Mouse (Mus musculus) B cell, adult (primary cell): ENCODE results near the gene Gm45799. TPM values are rescaled to one million over a fixed set of nuclear protein-coding genes. Genes with fewer than 3 reads are reported as not detected.

ENCODE experiments used
- total RNA-seq: library from RNA; stranded (reverse); gene quantifications from 4 replicates; pipeline ENCODE4 v1.2.4, GENCODE M21; 2023; ENCODE audit not compliant: inconsistent age

Gene Gm45799
- 13.5 to 24.2 TPM (median 18.6 TPM) in 4 replicates for total RNA-seq

DNA sequence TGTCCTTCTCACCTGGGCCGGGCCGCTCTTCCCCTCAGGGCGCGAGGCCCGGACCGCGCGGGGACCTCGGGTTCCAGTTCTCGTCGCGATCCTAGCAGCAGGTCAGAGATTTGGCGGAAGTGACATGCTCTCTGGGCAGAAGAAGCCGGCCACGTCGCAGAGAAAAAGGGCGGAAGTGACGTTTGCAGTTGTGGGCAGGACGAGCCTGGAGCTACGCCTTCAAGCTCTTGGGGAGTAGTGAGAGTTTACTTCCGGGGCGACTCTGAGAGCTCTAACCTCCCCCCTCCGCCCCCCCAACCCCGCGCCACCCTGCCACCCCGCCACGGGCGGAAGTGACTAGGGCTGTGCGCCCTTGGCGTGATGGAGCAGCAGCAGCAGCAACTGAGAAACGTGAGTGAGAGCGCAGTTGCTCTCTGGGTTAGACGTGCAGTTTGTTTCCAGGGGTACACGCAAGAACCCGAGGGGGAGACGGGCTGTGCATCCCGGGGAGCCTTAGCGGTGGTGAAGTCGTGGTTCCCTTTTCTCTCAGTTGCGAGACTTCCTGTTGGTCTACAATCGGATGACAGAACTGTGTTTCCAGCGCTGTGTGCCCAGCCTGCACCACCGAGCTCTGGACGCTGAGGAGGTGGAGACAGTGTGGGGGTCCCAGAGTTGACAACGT lies at the start of gene Gm45799, which contains the start of gene Arfip2:
Gm45799 (plus strand) TSS at position 320 of the 661 bp plus-strand sequence.
Arfip2 (minus strand) TSS at position 184 of the 661 bp plus-strand sequence.

DNA sequence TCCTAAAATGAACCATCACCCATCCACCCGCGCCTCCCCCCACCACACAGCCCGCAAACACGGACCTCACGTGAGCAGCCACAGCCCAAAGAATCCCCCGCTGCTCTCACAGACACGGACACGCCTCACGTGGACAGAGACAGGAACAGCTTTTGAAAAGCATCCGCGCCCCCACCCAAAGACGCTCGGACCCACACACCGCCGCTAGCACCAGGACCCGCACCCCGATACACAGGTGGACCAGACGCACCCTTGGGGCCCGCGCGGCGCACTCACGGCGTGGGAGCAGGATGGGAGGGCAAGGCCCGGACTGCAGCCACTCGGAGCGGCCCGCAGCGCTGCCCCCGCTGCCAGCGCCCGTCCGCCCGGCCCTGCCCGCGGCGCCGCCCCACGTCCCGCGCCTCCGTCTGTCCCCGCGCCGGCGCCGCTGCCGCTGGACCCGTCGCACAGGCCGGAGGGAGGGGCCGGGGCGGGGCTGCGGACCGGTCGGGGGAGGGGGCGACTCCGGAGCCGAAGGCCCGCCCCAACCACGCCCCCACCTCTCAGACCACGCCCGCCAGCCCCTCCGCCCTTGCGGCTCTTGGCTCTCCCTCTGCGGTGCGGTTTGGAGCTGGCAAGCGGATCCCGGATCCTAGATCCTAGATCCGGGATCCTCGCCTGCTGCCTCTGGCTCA lies 7.1 kb upstream of the Gm45799 start, which contains the start of gene Trim3:
Trim3 (minus strand) TSS at position 445 of the 674 bp plus-strand sequence.

DNA sequence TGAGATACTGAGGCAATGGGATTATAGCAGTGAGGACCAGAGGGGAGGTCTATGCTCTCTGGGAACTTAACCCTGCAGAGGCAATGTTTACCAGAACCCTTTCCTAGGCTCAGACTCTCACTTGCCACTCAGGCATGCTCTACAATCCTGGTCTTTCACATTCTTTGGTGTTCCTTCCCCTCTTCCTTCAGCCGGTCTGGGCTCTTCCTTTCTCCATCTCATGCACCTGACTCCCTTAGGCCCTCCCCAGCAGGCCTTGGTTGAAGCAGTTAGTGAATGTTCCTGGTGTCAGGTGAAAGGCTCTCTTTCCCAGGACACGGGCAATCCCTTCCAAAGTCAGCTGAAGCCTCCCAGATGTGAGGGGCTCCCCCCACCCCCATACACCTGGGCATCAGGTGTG lies 596 bp upstream of the Gm45799 start, which contains the start of gene Timm10b:
Timm10b (plus strand) TSS at position 301 of the 400 bp plus-strand sequence.

DNA sequence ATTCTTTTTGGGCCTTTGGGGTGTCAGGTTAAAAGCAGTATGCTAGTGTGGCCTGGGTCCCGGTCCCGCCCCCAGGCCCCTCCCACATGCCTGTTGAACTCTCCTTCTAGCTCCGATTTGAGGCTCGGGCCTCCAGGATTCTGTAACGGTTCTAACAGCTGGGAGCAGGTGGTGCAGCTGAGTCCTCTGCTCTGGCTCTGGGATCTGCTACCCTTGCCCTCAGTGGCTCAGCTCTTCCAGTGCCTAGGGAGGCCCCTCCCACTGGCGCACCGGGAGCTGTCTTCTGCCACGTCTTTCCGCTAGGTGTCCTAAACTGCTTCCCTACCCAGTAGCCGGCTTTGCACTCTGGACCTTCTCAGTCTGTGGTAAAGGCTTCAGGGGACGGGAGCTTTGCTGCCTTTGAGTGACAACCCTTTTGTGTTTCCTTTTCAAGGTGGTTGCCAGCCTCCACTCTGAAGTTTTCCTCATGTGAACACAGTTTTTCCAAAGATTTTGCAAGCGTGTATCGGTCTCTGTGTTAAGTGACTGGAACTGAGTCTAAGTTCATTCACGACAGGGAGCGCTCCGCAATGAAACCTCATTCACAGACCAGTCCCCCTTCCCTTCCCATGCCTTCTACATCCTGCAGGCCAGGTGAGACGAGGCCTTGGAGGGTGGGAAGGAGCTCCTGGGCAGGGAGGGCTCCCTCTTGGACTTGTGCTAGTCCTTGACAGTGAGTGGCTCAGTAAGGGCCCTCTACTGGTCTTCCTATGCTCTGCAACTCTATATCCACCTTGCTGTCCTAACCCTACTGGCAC lies 10.5 kb downstream of the Gm45799 start, which contains the start of gene Dnhd1:
Dnhd1 (plus strand) TSS at position 189 of the 797 bp plus-strand sequence.

Other genes starting within 250 kb of the Gm45799 start
- 35.9 to 50.1 TPM (median 42.0 TPM) in 4 replicates for gene Fam160a2, start 240.5 kb upstream of the Gm45799 start, total RNA-seq
- gene Cnga4, start 236.0 kb upstream of the Gm45799 start, total RNA-seq, result not detected in 4 replicates
- not detected in 4 replicates for gene Cckbr, start 214.8 kb upstream of the Gm45799 start, total RNA-seq
- 0.32 TPM in 1 of 4 replicates, not detected in the others for gene Cavin3, start 158.3 kb upstream of the Gm45799 start, total RNA-seq
- 20.7 to 26.4 TPM (median 22.0 TPM) in 4 replicates for gene Smpd1, start 86.2 kb upstream of the Gm45799 start, total RNA-seq
- gene Apbb1, start 58.9 kb upstream of the Gm45799 start, total RNA-seq, result 2.5 to 4.7 TPM (median 2.9 TPM) in 4 replicates
- gene Hpx, start 40.4 kb upstream of the Gm45799 start, total RNA-seq, result 0.45 TPM in 1 of 4 replicates, not detected in the others
- gene Trim3, start 7.0 kb upstream of the Gm45799 start, total RNA-seq, result 27.5 to 34.8 TPM (median 29.2 TPM) in 4 replicates
- gene Timm10b, start 496 bp upstream of the Gm45799 start, total RNA-seq, result 51.6 to 73.3 TPM (median 63.1 TPM) in 4 replicates
- 37.3 to 51.9 TPM (median 41.4 TPM) in 4 replicates for gene Arfip2, start 136 bp upstream of the Gm45799 start, total RNA-seq
- 2.9 to 11.5 TPM (median 9.5 TPM) in 4 replicates for gene Dnhd1, start 10.3 kb downstream of the Gm45799 start, total RNA-seq
- 72.8 to 88.4 TPM (median 77.2 TPM) in 4 replicates for gene Ilk, start 96.0 kb downstream of the Gm45799 start, total RNA-seq
- gene Rrp8, start 96.8 kb downstream of the Gm45799 start, total RNA-seq, result 22.9 to 29.9 TPM (median 23.8 TPM) in 4 replicates
- gene Taf10, start 103.8 kb downstream of the Gm45799 start, total RNA-seq, result 181 to 207 TPM (median 199 TPM) in 4 replicates
- gene Tpp1, start 111.7 kb downstream of the Gm45799 start, total RNA-seq, result 73.2 to 75.2 TPM (median 74.8 TPM) in 4 replicates
- gene Dchs1, start 147.1 kb downstream of the Gm45799 start, total RNA-seq, result 0.09 to 0.77 TPM in 2 of 4 replicates, not detected in the others
- 49.2 to 69.7 TPM (median 52.5 TPM) in 4 replicates for gene Mrpl17, start 170.5 kb downstream of the Gm45799 start, total RNA-seq